Mouse (Mus musculus): ENCODE data around the gene Tbp.
"Not testable (repeated sequence)": the region's sequence is repeated elsewhere in the genome, so short reads cannot be mapped to it uniquely, and the experiment has no call there.

The Tbp gene

GRCm38 (mm10) chr17:15536457-15536904 lies 36.8 kb downstream of the Tbp start:
- no peak for DNase-seq (ENCODE audit: low spot score in 2 of 2)

GRCm38 (mm10) chr17:15540309-15540708 lies 40.6 kb downstream of the Tbp start:
- no peak for DNase-seq (ENCODE audit: low spot score in 2 of 2)

GRCm38 (mm10) chr17:15543868-15544267 lies 44.2 kb downstream of the Tbp start:
- DNase-seq (ENCODE audit: low spot score in 2 of 2) = not testable (repeated sequence)

GRCm38 (mm10) chr17:15546440-15546839 lies 46.8 kb downstream of the Tbp start:
- DNase-seq (ENCODE audit: low spot score in 2 of 2) = no peak

- DNase-seq (ENCODE audit: low spot score in 2 of 2) = no peak
Measured at GRCm38 (mm10) chr17:15549713-15550112, 50.0 kb downstream of the Tbp start.

- no peak for DNase-seq (ENCODE audit: low spot score in 2 of 2)
Measured at GRCm38 (mm10) chr17:15559946-15560345, 60.3 kb downstream of the Tbp start.

- peak; percentile 98 to 99 for DNase-seq (ENCODE audit: low spot score in 2 of 2)
Measured at GRCm38 (mm10) chr17:15564014-15564927, 64.6 kb downstream of the Tbp start, which contains the start of gene Prdm9. TSS of gene Prdm9 (minus strand) at chr17:15564354.

GRCm38 (mm10) chr17:15564928-15565300 lies 65.2 kb downstream of the Tbp start:
- DNase-seq (ENCODE audit: low spot score in 2 of 2) = no peak

GRCm38 (mm10) chr17:15566908-15567307 lies 67.2 kb downstream of the Tbp start:
- no peak for DNase-seq (ENCODE audit: low spot score in 2 of 2)

GRCm38 (mm10) chr17:15575056-15575455 lies 75.4 kb downstream of the Tbp start:
- DNase-seq (ENCODE audit: low spot score in 2 of 2) = no peak

- peak in 1 of 2 experiments; percentile 65 for DNase-seq (ENCODE audit: low spot score in 2 of 2)
Measured at GRCm38 (mm10) chr17:15577291-15577694, 77.6 kb downstream of the Tbp start.

All from spleen, postnatal 4 days (tissue).